Mouse (Mus musculus) neutrophil, adult 5-6 weeks (primary cell): ENCODE data around the gene Gm9732. TPM values are rescaled to one million over a fixed set of nuclear protein-coding genes. Genes with fewer than 3 reads are reported as not detected.
"Not testable (repeated sequence)": the region's sequence is repeated elsewhere in the genome, so short reads cannot be mapped to it uniquely, and the experiment has no call there.

ENCODE experiments used
- ATAC-seq: fragments of 151-379, 151-347 bp; 2 replicates; pipeline ENCODE4 v1.8.0; 2017; ENCODE audit warnings: mild to moderate bottlenecking, moderate TSS enrichment; ENCODE audit not compliant: insufficient number of reproducible peaks, poor library complexity, low FRiP score, severe bottlenecking; ENCODE audit errors: extremely low read depth
- total RNA-seq: library from RNA; stranded (forward); fragments of 200-1000 nt; gene quantifications from 2 replicates; pipeline ENCODE4 v1.2.3, GENCODE M21; 2017

Gene Gm9732
- total RNA-seq = not detected in 2 replicates

- not testable (repeated sequence) for ATAC-seq
Measured at GRCm38 (mm10) chr14:43274986-43275511, at the start of gene Gm9732. TSS of gene Gm9732 (plus strand) at chr14:43275036.

GRCm38 (mm10) chr14:43235204-43235603 is 39.6 kb upstream of the Gm9732 start, which contains the start of gene Gm8122:
TSS of gene Gm8122 (minus strand) at chr14:43235304.
- ATAC-seq = not testable (repeated sequence)

GRCm38 (mm10) chr14:43237769-43238168 is 37.1 kb upstream of the Gm9732 start:
- ATAC-seq = not testable (repeated sequence)

GRCm38 (mm10) chr14:43249611-43250170 is 25.1 kb upstream of the Gm9732 start:
- not testable (repeated sequence) for ATAC-seq

- ATAC-seq = not testable (repeated sequence)
Measured at GRCm38 (mm10) chr14:43250549-43251253, 24.1 kb upstream of the Gm9732 start.

GRCm38 (mm10) chr14:43256511-43256910 is 18.3 kb upstream of the Gm9732 start:
- not testable (repeated sequence) for ATAC-seq

GRCm38 (mm10) chr14:43258349-43258748 is 16.5 kb upstream of the Gm9732 start, which contains the start of gene Gm8126:
TSS of gene Gm8126 (plus strand) at chr14:43258649.
- not testable (repeated sequence) for ATAC-seq

GRCm38 (mm10) chr14:43263421-43263820 is 11.4 kb upstream of the Gm9732 start:
- ATAC-seq = not testable (repeated sequence)

GRCm38 (mm10) chr14:43268521-43269084 is 6.2 kb upstream of the Gm9732 start:
- ATAC-seq = not testable (repeated sequence)

GRCm38 (mm10) chr14:43269211-43269610 is 5.6 kb upstream of the Gm9732 start:
- not testable (repeated sequence) for ATAC-seq

- not testable (repeated sequence) for ATAC-seq
Measured at GRCm38 (mm10) chr14:43273161-43273560, 1.7 kb upstream of the Gm9732 start.

GRCm38 (mm10) chr14:43275752-43276151 is 916 bp downstream of the Gm9732 start:
- ATAC-seq = not testable (repeated sequence)

GRCm38 (mm10) chr14:43277468-43277867 is 2.6 kb downstream of the Gm9732 start:
- ATAC-seq = not testable (repeated sequence)

- ATAC-seq = not testable (repeated sequence)
Measured at GRCm38 (mm10) chr14:43278146-43278545, 3.3 kb downstream of the Gm9732 start.

- not testable (repeated sequence) for ATAC-seq
Measured at GRCm38 (mm10) chr14:43278681-43279080, 3.8 kb downstream of the Gm9732 start.

GRCm38 (mm10) chr14:43293503-43293902 is 18.7 kb downstream of the Gm9732 start, which contains the start of gene Gm8127:
TSS of gene Gm8127 (minus strand) at chr14:43293832.
- not testable (repeated sequence) for ATAC-seq

GRCm38 (mm10) chr14:43319516-43319915 is 44.7 kb downstream of the Gm9732 start:
- ATAC-seq = not testable (repeated sequence)

GRCm38 (mm10) chr14:43328603-43329002 is 53.8 kb downstream of the Gm9732 start:
- not testable (repeated sequence) for ATAC-seq

GRCm38 (mm10) chr14:43331362-43331880 is 56.6 kb downstream of the Gm9732 start:
- ATAC-seq = not testable (repeated sequence)
